Mouse (Mus musculus) adrenal gland, postnatal 25 days (tissue): Measurements from ENCODE around the gene Elane. TPM values are rescaled to one million over a fixed set of nuclear protein-coding genes. Genes with fewer than 3 reads are reported as not detected.

Experiments used
- DNase-seq: peaks from one replicate; pipeline ENCODE4 v3.0.0; 2021; ENCODE audit warnings: mixed read lengths
- total RNA-seq: library from RNA; stranded (reverse); gene quantifications from 2 replicates; pipeline ENCODE4 v1.2.3, GENCODE M21; 2021

The Elane gene
- total RNA-seq, 1 experiment from 2014 or later, result not detected

DNA sequence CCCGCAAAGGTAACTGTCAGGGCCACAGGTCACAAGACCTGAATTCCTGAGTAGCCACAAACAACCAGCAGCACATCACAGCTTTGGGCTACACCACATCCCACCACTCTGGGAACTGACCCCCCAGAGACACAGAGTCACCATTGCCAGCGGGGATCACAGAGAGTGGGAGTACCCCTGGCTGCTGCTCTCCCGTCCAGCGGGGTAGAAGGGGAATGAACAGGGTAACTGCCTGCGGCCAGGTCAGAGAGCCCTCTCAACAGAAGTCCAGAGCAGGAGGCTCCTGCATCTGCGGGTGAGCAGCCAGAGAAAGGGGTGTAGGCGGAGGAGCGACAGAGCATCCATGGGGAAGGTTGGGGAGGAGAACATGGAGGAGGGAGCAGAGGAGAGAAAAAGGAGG lies 30.0 kb downstream of the Elane start:
- DNase-seq, result no peak

DNA sequence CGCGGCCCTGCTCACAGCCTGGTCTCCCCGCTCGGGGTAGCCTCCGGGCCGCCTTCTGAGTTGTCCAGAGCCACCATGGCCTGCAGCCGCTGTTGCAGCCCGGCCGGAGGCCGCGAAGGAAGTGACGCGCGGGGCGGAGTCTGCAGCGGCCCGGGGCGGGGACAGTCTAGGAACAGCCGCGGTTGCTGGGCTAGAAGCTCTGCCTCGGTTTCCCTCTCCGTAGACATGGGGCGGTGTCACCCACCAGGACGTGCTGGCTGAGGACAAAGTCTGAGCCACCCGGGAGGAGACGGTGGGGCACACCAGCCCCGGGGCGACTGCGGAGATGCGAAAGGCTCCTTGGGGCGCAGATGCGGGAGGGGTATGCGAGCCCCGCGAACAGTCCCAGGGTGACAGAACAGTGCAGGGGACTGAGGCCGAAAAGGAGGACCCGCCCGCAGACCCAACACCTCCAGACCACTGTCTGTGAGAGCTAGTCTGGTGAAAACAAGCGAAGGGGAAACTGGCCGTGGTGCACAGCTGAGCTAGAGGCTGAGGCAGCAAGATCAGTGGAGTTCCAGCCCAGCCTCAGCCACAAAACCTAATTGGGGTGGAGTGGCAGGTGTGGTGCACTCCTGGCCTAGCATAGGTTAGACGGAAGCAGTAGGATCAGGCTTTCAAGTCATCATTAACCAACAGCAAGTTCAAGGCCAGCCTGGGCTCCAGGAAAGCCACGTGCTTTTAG lies 30.9 kb downstream of the Elane start, which contains the start of gene Kiss1r:
Kiss1r (plus strand) TSS at position 164 of the 724 bp plus-strand sequence.
- peak; percentile 92 for DNase-seq

DNA sequence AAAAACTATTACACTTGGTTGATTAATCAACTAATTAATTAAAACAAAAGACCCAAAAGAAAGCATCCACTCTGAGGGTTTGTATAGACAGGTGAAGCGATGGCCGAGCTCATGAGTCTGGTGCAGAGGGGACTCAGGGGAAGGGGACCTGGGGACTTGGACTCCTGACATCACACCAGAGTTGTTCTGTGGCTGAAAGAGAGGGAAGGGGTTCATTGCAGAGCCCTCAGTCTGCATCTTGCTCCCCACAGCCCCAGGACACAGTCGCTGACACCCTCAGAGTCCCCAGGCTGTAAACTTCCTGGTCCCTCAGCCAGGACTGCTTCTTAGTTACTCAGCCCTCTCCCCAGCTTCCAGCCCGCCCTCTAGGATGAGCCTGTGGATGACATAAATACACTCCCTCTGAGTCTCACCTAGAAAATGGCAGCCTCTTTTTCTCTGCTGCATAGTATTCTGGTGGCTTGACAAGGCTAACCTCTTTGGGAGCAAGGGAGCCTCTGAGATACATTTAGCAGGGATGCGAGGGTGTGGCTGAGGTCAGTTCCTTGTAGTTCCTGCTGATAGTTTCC lies 31.6 kb downstream of the Elane start:
- DNase-seq, result no peak

- no peak for DNase-seq
These were observed 32.4 kb downstream of the Elane start for GRCm38 (mm10) chr10:79918231-79919078.

- DNase-seq, result no peak
These were observed 33.3 kb downstream of the Elane start for GRCm38 (mm10) chr10:79919251-79919849.

DNA sequence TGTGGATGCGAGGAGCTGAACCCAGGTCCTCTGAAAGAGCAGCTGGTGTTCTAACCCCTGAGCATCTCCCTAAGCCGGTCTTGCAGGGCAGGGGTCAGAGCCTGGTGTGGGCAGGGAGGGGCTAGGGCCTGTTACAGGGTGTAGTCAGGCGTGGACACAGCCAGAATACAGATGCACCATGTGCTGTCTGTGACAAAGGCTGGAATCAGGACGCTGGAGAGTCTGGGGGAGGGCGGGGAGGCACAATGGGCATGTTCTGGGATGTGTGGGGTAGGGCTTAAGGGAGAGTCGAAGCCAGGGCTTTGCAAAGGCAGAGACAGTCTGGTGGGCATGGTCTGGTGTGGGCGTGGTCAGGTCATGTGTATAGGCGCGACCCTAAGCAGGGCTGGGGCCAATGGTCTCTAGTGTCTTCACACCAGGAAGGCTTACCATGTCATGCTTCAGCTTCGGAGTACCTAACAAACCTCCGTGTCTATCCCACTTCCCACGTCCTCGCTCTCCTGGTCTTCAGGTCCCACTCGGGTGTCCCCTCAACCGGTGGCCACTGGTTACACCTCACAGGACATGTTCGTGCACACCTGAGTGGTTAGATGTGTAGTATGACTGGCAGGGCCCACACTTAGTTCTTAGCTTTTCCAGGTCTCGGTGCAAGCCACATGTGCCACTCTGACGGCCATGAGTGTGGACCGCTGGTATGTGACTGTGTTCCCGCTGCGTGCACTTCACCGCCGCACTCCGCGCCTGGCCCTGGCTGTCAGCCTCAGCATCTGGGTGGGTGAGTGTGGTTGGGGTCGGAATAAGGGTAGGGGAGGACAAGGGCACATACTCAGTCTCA lies 34.2 kb downstream of the Elane start:
- no peak for DNase-seq

DNA sequence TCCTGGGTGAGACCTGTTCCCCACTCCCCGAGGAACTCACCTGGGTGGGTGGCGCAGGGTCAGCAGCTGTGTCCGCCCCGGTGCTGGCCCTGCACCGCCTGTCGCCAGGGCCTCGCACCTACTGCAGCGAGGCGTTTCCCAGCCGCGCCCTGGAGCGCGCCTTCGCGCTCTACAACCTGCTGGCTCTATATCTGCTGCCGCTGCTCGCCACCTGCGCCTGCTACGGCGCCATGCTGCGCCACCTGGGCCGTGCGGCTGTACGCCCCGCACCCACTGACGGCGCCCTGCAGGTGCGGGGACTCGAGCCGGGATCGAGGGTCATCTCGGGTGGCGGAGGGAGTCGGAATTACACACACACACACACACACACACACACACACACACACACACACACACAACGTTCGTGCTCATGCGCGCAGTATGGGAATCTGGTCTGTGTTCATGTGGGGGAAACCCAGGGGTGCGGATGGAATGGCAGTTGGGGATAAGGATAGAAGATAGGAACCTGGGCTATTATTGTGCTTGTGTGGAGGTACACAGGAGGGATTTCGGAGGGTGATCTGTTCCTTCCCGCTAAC lies 35.0 kb downstream of the Elane start, which contains the start of gene R3hdm4:
R3hdm4 (minus strand) TSS at position 251 of the 578 bp plus-strand sequence.
- DNase-seq, result no peak

- no peak for DNase-seq
These were observed 35.5 kb downstream of the Elane start for GRCm38 (mm10) chr10:79921572-79921971.

GRCm38 (mm10) chr10:79924998-79925784 lies 39.1 kb downstream of the Elane start:
- peak; percentile 91 for DNase-seq

GRCm38 (mm10) chr10:79925785-79926490 lies 39.9 kb downstream of the Elane start:
- DNase-seq, result no peak

DNA sequence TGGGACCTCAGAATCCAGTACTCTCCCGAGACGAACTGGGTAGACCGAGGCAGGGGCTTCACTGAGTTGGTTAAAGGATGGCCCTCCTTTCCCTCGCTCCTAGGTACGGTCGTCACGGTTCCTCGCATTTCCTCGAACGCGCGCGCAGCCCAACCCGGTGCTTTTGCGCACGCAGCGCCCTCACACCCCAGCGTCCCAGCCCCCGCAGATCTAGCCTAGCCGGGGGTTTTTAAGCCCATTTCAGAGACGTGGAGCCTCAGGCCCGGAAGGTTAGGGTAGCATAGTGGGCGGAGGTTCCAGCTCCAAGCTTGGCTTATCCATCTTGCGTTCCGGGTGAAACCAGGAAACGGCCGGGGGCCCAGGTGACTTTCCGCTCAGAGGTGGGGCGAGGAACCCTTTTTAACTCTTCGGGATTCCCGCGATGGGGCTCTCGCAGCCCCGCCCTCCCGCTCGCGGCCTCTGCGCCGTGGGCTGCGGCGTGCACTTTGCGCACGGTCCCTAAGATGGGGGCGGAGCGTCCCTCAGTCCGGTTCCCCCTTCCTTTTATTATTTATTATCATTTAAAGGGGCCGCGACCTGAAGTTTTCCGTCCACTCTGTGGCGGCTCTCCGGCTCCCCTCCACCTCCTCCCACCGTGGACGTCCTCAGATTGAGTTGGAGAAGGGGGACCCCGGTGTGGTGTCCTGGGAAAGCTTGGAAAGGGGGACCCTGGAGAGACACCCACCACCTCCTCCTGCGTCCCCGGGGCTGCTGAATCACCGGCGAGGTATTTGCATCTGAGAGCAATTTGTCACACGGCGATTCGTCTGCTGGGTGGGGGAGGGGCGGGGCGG lies 40.7 kb downstream of the Elane start, which contains the start of gene Arid3a:
Arid3a (plus strand) TSS at position 553 of the 833 bp plus-strand sequence.
- peak; percentile 86 for DNase-seq

- DNase-seq, result peak; percentile 49
These were observed 41.4 kb downstream of the Elane start for GRCm38 (mm10) chr10:79927324-79928029.

DNA sequence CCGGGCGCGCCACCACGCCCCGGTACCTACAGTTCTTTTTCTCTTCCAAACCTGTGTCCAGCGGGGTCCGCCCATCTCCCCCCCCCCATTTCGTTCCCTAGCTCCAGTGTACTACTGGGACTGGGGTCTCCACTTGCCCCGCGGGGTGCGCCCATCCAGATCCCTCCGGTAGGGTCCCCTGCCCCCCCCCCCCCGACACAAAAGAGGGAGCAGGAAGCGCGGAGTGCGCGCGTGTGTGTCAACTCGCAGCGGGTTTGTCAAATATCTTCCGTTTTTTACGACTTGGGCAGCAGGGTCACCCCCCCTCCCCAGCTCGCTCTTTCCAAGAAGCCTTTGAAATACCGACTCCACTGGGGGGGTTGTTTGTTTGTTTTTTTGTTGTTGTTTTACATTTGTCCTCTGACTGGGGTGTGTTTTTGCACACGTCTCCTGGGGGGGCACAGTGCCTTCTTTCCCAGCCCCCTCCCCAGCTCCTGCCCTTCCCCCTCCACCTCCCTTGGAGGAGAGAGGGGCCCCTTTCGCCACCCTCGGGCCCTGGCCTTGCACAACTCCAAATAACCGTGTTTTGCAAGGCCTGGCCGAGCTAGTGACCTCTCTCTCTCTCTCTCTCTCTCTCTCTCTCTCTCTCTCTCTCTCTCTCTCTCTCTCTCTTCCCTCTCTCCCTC lies 42.1 kb downstream of the Elane start:
- DNase-seq, result peak; percentile 45

DNA sequence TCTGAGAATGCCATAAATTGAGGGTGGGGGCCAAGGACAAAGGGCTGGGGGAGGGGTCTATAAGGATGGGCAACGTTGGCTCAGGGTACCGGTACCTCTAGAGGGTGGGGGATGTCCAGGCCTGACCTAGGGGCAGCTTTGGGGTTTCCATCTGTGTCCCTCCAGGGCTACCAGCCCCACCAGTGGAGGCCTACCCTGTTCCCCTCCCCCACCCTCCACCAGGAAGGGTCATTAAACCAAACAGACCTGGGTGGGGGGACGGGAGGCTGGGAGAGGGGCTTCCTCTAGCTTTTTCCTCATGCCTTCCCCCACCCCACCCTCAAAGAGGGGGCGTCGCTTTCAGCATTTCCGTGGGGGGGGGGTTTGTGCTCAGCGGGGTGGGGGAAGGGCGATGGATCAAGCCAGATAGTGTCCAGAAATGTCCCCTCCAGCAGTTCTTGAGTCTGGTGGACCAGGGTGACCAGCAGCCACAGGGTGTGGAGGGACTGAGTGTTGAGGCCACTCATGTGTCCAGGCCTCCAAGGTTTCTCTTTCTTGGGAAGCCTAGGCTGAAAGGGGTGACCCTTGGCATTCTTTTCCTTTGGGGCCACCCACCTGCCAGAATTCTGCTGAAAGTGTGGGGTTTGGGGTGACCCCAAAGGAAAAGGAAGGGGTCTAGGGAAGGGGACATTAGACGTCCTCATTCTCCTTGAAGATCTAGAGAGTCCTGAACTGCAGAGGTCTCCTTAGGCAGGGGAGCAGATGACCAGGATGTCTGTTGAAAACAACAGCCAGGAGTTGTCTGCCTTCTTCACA lies 43.1 kb downstream of the Elane start:
- no peak for DNase-seq

GRCm38 (mm10) chr10:79929967-79930825 lies 44.1 kb downstream of the Elane start:
- DNase-seq, result no peak

GRCm38 (mm10) chr10:79930826-79931186 lies 44.8 kb downstream of the Elane start:
- no peak for DNase-seq
